Mouse (Mus musculus): Measurements from ENCODE around the gene Myo18a. TPM values are rescaled to one million over a fixed set of nuclear protein-coding genes. Genes with fewer than 3 reads are reported as not detected.

Gene Myo18a
- polyA plus RNA-seq, 1 experiment, result 13.6 TPM

DNA sequence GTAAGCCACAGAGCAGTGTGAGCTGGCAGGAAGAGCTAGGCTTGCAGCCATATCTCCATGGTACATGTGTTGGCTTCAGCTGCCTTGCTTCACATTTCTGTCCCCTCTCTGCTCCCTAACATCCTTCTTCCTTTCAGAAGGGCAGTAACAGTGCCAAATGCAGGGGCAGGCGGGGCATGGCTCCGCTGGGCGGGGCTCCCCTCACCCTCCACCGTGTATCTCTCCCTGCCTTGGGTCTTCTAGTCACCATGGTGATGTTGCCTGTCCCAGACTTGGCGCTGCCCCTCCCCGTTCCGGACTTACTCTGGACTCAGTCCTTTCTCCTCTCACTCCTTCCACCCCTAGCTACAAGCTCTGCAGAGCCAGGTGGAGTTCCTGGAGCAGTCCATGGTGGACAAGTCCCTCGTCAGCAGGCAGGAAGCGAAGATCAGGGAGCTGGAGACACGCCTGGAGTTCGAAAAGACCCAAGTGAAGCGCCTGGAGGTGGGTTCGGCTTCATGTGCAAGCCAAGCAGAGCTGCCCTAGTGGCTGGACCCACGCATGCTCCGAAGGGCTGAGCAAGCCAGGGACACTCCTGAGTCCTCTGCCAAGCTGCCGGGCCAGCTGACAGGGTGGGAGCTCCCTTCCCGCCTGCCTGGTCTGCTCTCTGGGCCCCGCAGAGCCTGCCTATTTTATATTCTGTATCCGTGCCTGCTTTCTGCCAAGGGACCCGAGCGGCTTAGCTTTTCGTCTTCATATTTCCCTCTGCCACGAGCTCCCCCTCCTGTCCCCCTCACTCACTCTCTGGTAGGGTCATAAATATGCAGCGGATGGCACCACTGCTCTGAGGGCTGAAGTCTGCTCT, 87.6 kb downstream of the Myo18a start:
- H3K27ac ChIP-seq (ENCODE audit: control insufficient read depth, insufficient read depth, low read depth, low read length), result no peak overlapping the region
- H3K27me3 ChIP-seq (ENCODE audit: control insufficient read depth, insufficient read depth, low read length), result no peaks in the 10 kb centered on the region
- H3K4me3 ChIP-seq (ENCODE audit: control insufficient read depth, low read depth, low read length), result no peak overlapping the region
- no peaks in the 10 kb centered on the region for H3K4me1 ChIP-seq (ENCODE audit: control insufficient read depth, insufficient read depth, low read length)
- TF ChIP-seq CTCF (IDR thresholded peaks at IDR 0.05; ENCODE audit: control insufficient read depth, insufficient read depth, insufficient replicate concordance, low read depth, low read length) (no peak), POLR2A (IDR thresholded peaks at IDR 0.05; ENCODE audit: control insufficient read depth, low read depth, low read length) (no peak)
- H3K36me3 ChIP-seq (ENCODE audit: control insufficient read depth, insufficient read depth, low read length), result no peaks in the 10 kb centered on the region

DNA sequence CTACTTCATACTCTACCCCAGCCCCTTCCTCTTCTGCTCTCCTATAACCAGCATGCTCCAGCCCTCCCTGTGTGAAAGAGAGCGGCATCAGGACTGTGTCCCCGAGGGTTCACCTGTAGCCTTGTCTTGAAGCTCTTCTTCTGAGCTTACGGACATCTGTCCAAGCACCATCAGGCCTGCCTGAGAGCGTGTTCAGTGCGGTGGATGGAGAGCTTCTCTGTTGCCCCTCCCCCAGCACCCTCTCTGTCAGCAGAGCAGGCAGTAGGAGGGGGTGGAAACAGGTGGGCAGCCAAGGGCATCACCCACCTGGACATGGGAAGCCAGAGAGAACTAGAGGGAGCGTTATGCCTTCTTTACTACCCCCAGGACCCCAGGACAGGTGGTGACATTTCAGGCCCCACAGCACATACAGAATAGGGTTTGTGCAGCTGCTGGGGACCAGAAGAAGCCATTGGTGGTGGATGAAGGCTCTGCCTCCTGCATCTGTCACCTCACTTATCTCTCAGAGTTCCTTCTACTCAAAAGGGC, 88.5 kb downstream of the Myo18a start:
- TF ChIP-seq POLR2A (IDR thresholded peaks at IDR 0.05; ENCODE audit: control insufficient read depth, low read depth, low read length) (no peak), CTCF (IDR thresholded peaks at IDR 0.05; ENCODE audit: control insufficient read depth, insufficient read depth, insufficient replicate concordance, low read depth, low read length) (no peak)
- Histone ChIP-seq H3K27ac (ENCODE audit: control insufficient read depth, insufficient read depth, low read depth, low read length) (no peak overlapping the region), H3K27me3 (ENCODE audit: control insufficient read depth, insufficient read depth, low read length) (no peaks in the 10 kb centered on the region), H3K4me1 (ENCODE audit: control insufficient read depth, insufficient read depth, low read length) (no peaks in the 10 kb centered on the region), H3K4me3 (ENCODE audit: control insufficient read depth, low read depth, low read length) (no peak overlapping the region), H3K36me3 (ENCODE audit: control insufficient read depth, insufficient read depth, low read length) (no peaks in the 10 kb centered on the region)

DNA sequence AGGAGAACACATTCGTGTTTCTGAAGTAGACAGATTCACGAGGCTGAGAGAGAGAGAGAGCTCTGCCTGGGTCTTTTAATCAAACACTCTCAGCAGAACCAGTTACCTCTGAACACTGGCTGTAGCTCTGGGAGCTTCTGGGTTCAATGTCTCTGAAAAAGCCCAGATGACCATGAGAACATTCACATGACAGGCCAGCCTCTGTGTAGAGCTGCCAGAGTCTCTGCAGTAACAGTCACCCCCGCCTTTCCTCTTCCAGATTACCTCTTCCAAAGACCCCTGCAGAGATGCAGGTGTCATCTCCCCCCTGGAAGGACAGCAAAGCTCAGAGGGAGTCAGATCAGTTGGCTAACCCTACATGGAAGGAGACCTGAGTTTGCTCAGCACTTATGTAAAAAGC, 89.1 kb downstream of the Myo18a start:
- Histone ChIP-seq H3K36me3 (ENCODE audit: control insufficient read depth, insufficient read depth, low read length) (no peaks in the 10 kb centered on the region), H3K27me3 (ENCODE audit: control insufficient read depth, insufficient read depth, low read length) (no peaks in the 10 kb centered on the region), H3K4me3 (ENCODE audit: control insufficient read depth, low read depth, low read length) (no peak overlapping the region), H3K4me1 (ENCODE audit: control insufficient read depth, insufficient read depth, low read length) (no peaks in the 10 kb centered on the region), H3K27ac (ENCODE audit: control insufficient read depth, insufficient read depth, low read depth, low read length) (no peak overlapping the region)
- no peak for TF ChIP-seq POLR2A (IDR thresholded peaks at IDR 0.05; ENCODE audit: control insufficient read depth, low read depth, low read length)
- TF ChIP-seq CTCF (IDR thresholded peaks at IDR 0.05; ENCODE audit: control insufficient read depth, insufficient read depth, insufficient replicate concordance, low read depth, low read length), result no peak

DNA sequence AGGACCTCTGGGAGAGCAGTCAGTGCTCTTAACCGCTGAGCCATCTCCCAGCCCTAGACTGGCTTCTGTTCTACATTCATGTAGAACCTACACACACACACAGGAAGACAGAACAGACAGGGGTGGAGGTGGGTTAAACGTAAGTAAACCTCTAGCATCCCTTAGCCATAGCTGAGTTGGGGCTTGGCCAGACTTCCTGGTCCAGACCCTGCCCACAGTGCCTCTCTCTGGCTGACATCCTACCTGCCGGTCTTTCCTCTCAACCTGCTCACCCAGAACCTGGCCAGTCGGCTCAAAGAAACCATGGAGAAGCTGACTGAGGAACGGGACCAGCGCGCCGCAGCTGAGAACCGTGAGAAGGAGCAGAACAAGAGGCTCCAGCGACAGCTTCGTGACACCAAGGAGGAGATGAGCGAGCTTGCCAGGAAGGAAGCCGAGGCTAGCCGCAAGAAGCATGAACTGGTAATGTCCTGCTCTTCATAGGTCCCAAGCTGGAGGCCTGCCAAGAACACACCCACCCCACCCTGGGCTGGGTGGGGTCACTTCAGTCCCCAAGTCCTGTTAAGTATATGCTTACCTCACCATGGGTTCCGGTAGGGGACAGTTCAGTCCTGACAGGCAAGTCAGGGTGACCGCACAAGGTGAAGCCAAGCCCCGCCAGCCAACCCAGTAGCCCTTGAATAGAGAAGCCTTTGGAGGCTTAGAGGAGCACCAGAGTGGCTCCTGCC, 90.1 kb downstream of the Myo18a start:
- Histone ChIP-seq H3K4me1 (ENCODE audit: control insufficient read depth, insufficient read depth, low read length) (no peaks in the 10 kb centered on the region), H3K27ac (ENCODE audit: control insufficient read depth, insufficient read depth, low read depth, low read length) (no peak overlapping the region), H3K27me3 (ENCODE audit: control insufficient read depth, insufficient read depth, low read length) (no peaks in the 10 kb centered on the region), H3K36me3 (ENCODE audit: control insufficient read depth, insufficient read depth, low read length) (no peaks in the 10 kb centered on the region), H3K4me3 (ENCODE audit: control insufficient read depth, low read depth, low read length) (no peak overlapping the region)
- TF ChIP-seq CTCF (IDR thresholded peaks at IDR 0.05; ENCODE audit: control insufficient read depth, insufficient read depth, insufficient replicate concordance, low read depth, low read length) (no peak), POLR2A (IDR thresholded peaks at IDR 0.05; ENCODE audit: control insufficient read depth, low read depth, low read length) (no peak)

DNA sequence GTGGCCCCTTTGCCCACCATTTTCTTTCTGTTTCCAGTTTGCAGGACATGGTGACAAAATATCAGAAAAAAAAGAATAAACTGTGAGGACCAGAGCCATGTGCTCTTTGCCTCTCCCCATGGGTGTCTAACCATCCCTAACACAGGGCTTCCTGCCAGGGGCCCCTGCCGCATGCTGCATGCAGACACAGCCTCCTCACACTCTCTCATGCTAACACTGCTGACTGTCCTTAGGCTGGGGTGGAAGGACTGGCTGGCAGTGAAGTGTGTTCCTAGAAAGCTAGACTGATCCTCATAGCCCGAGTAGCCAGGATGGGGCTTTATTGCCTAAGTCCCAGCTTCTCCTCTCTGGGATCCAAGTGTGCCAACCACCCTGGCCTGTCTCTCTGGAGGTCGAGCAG, 91.6 kb downstream of the Myo18a start:
- Histone ChIP-seq H3K36me3 (ENCODE audit: control insufficient read depth, insufficient read depth, low read length) (no peaks in the 10 kb centered on the region), H3K4me3 (ENCODE audit: control insufficient read depth, low read depth, low read length) (no peak overlapping the region), H3K27me3 (ENCODE audit: control insufficient read depth, insufficient read depth, low read length) (no peaks in the 10 kb centered on the region), H3K27ac (ENCODE audit: control insufficient read depth, insufficient read depth, low read depth, low read length) (no peak overlapping the region), H3K4me1 (ENCODE audit: control insufficient read depth, insufficient read depth, low read length) (peaks cover 3% of the 10 kb centered on the region)
- TF ChIP-seq CTCF (IDR thresholded peaks at IDR 0.05; ENCODE audit: control insufficient read depth, insufficient read depth, insufficient replicate concordance, low read depth, low read length) (no peak), POLR2A (IDR thresholded peaks at IDR 0.05; ENCODE audit: control insufficient read depth, low read depth, low read length) (no peak)

DNA sequence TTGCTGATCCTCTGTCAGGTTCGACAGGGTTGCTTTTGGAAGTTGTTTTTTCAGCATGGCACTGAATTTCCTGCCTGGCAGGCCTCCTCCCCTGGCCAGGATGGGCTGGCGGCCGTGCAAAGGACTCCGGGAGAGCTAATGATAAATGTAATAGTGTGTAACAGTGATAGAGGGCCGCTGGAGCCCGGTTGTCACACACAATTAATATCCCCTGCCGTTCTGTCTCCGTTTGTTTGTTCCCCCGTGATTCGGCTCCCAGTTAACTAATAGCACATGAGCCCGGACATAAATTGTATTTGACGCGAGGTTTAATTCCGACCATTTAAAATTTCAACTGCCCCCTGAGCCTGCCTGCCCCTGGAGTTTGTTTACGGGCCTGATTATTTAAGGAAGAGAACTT, 92.3 kb downstream of the Myo18a start:
- no peaks in the 10 kb centered on the region for H3K36me3 ChIP-seq (ENCODE audit: control insufficient read depth, insufficient read depth, low read length)
- no peak overlapping the region for H3K4me3 ChIP-seq (ENCODE audit: control insufficient read depth, low read depth, low read length)
- no peaks in the 10 kb centered on the region for H3K27me3 ChIP-seq (ENCODE audit: control insufficient read depth, insufficient read depth, low read length)
- no peak for TF ChIP-seq POLR2A (IDR thresholded peaks at IDR 0.05; ENCODE audit: control insufficient read depth, low read depth, low read length)
- TF ChIP-seq CTCF (IDR thresholded peaks at IDR 0.05; ENCODE audit: control insufficient read depth, insufficient read depth, insufficient replicate concordance, low read depth, low read length), result no peak
- peaks cover 3% of the 10 kb centered on the region for H3K4me1 ChIP-seq (ENCODE audit: control insufficient read depth, insufficient read depth, low read length)
- H3K27ac ChIP-seq (ENCODE audit: control insufficient read depth, insufficient read depth, low read depth, low read length), result no peak overlapping the region

DNA sequence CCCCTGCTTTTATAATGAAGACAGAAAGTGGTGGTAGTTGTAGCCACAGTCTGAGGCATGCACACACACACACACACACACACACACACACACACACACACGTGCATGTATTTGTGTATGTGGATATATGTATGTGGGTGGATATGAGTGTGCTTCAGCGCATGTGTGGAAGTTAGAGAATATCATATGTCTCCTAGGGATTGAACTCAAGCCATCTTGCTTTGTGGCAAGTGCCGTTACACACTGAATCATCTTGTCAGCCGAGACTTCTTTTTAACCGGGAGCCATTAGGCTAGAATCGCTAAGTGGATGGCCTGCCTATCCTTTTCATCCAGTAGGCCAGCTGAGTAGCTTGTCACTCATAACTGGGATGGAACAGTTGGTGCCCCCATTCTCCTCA, 94.0 kb downstream of the Myo18a start:
- H3K36me3 ChIP-seq (ENCODE audit: control insufficient read depth, insufficient read depth, low read length), result no peaks in the 10 kb centered on the region
- H3K27ac ChIP-seq (ENCODE audit: control insufficient read depth, insufficient read depth, low read depth, low read length), result no peak overlapping the region
- no peaks in the 10 kb centered on the region for H3K27me3 ChIP-seq (ENCODE audit: control insufficient read depth, insufficient read depth, low read length)
- H3K4me3 ChIP-seq (ENCODE audit: control insufficient read depth, low read depth, low read length), result no peak overlapping the region
- TF ChIP-seq CTCF (IDR thresholded peaks at IDR 0.05; ENCODE audit: control insufficient read depth, insufficient read depth, insufficient replicate concordance, low read depth, low read length) (no peak), POLR2A (IDR thresholded peaks at IDR 0.05; ENCODE audit: control insufficient read depth, low read depth, low read length) (no peak)
- peaks cover 3% of the 10 kb centered on the region for H3K4me1 ChIP-seq (ENCODE audit: control insufficient read depth, insufficient read depth, low read length)

Data from testis, adult 2 months (tissue).